In the genomic region with DNA sequence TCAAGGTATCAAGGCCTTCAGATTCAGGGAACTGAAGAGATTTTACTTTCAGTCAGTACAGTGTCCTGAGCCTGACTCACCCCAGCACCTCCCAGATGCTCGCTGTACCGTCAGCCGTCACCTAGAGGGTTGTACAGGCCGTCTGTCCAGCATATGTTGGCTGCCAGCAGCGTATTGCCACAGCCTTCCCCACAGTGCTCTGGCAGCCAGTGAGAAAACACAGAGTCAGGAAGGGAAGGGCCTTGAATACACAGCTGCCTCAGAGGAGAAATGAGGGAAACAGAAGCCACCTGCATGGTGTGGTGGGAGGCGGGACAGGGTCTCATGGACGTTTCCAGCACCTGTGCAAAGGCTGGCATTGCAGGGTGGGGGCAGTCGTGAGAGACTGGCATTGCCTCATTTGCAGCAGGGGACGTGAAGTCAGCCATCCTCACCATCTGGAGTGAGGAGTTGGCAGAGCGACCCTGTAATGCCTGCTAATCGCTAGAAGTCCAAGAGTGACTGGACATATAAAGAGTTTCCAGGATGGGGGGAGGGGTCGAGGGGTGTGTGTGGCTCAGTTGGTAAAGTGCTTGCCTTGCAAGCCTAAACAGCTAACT, we compare ENCODE assay signal across 9 mouse cellular contexts.
DNase-seq lines count a peak whose midpoint lies in the region; ATAC-seq and TF ChIP-seq lines count a peak whose summit lies in the region.
"Had no signal": no experiment of that assay in that cellular context is flagged by ENCODE, and none has a peak within 500 bp of the region (broad histone marks: within the 10 kb centered on the region; RNA-seq: fewer than 3 reads in every experiment).

No protein-coding gene starts in this region.

- H3K4me2 ChIP-seq in midbrain, embryonic 12.5 days (replicated peaks) = no peak overlapping the region
- no peak overlapping the region for H3K4me2 ChIP-seq in midbrain, embryonic 15.5 days
- no peak overlapping the region for H3K4me2 ChIP-seq in forebrain, embryonic 15.5 days (replicated peaks)
- no peak overlapping the region for H3K4me2 ChIP-seq in lung, embryonic 14.5 days
- H3K4me2 ChIP-seq in kidney, embryonic 15.5 days = no peak overlapping the region
- H3K4me2 ChIP-seq: liver, embryonic 13.5 days had no signal

- peaks cover 28% of the 10 kb centered on the region; the same call in 1 of the 2 replicates for H3K27me3 ChIP-seq in midbrain, embryonic 12.5 days
- H3K27me3 ChIP-seq in midbrain, embryonic 15.5 days (replicated peaks) = no peaks in the 10 kb centered on the region
- no peaks in the 10 kb centered on the region for H3K27me3 ChIP-seq in forebrain, embryonic 15.5 days
- H3K27me3 ChIP-seq in lung, embryonic 14.5 days (ENCODE audit: insufficient read depth, low read length) = peaks cover 26% of the 10 kb centered on the region
- peaks cover 7% of the 10 kb centered on the region; the same call in 1 of the 2 replicates for H3K27me3 ChIP-seq in kidney, embryonic 15.5 days
- H3K27me3 ChIP-seq: liver, embryonic 13.5 days had no signal

- H3K36me3 ChIP-seq in midbrain, embryonic 12.5 days = no peaks in the 10 kb centered on the region
- H3K36me3 ChIP-seq in midbrain, embryonic 15.5 days (replicated peaks) = no peaks in the 10 kb centered on the region
- no peaks in the 10 kb centered on the region for H3K36me3 ChIP-seq in forebrain, embryonic 15.5 days
- H3K36me3 ChIP-seq in lung, embryonic 14.5 days (ENCODE audit: insufficient read depth) = 0 out of 2 replicates have a peak, but pooled peaks cover 3% of the 10 kb centered on the region
- H3K36me3 ChIP-seq in kidney, embryonic 15.5 days = no peaks in the 10 kb centered on the region; the same call in 1 of the 2 replicates
- H3K36me3 ChIP-seq: liver, embryonic 13.5 days had no signal

- 0 out of 2 replicates have a peak, but pooled peaks cover 5% of the 10 kb centered on the region for H3K9me3 ChIP-seq in midbrain, embryonic 12.5 days
- no peaks in the 10 kb centered on the region for H3K9me3 ChIP-seq in midbrain, embryonic 15.5 days
- H3K9me3 ChIP-seq in forebrain, embryonic 15.5 days = no peaks in the 10 kb centered on the region
- 0 out of 2 replicates have a peak, but pooled peaks cover 3% of the 10 kb centered on the region for H3K9me3 ChIP-seq in lung, embryonic 14.5 days (ENCODE audit: low read depth, low read length)
- H3K9me3 ChIP-seq in kidney, embryonic 15.5 days (replicated peaks) = no peaks in the 10 kb centered on the region
- H3K9me3 ChIP-seq: liver, embryonic 13.5 days had no signal

- no peak overlapping the region for H3K4me3 ChIP-seq in midbrain, embryonic 12.5 days
- no peak overlapping the region for H3K4me3 ChIP-seq in midbrain, embryonic 15.5 days
- H3K4me3 ChIP-seq in forebrain, embryonic 15.5 days = no peak overlapping the region
- no peak overlapping the region for H3K4me3 ChIP-seq in lung, embryonic 14.5 days (ENCODE audit: low read depth, low read length)
- no peak overlapping the region for H3K4me3 ChIP-seq in kidney, embryonic 15.5 days (replicated peaks)
- H3K4me3 ChIP-seq: heart, adult 2 months; liver, embryonic 13.5 days had no signal

- TF ChIP-seq CTCF in lung, embryonic 14.5 days (IDR thresholded peaks at IDR 0.05; ENCODE audit: low read depth) = 0 out of 2 replicates have a peak, but pooled peaks have one; percentile 5

- ATAC-seq in midbrain, embryonic 12.5 days (ENCODE audit: low FRiP score, low read depth) = no peak
- ATAC-seq in midbrain, embryonic 15.5 days (replicated peaks) = no peak
- peak; percentile 41 for ATAC-seq in forebrain, embryonic 15.5 days (replicated peaks)
- no peak for ATAC-seq in lung, embryonic 14.5 days (ENCODE audit: insufficient read depth)
- ATAC-seq in kidney, embryonic 15.5 days (replicated peaks; ENCODE audit: low FRiP score) = no peak

- 61% methylated on average over 12 of the region's 12 CpGs for WGBS in midbrain, embryonic 12.5 days
- WGBS in midbrain, embryonic 15.5 days = 50% methylated on average over 12 of the region's 12 CpGs
- WGBS in forebrain, embryonic 15.5 days = 15% methylated on average over 12 of the region's 12 CpGs
- WGBS in lung, embryonic 14.5 days = 40% methylated on average over 12 of the region's 12 CpGs
- 42% methylated on average over 12 of the region's 12 CpGs for WGBS in kidney, embryonic 15.5 days

- H3K27ac ChIP-seq in midbrain, embryonic 12.5 days (replicated peaks) = peak overlapping the region; percentile 35; the same call in 1 of the 2 replicates
- no peak overlapping the region for H3K27ac ChIP-seq in midbrain, embryonic 15.5 days
- H3K27ac ChIP-seq in forebrain, embryonic 15.5 days (replicated peaks) = peak overlapping the region; percentile 64
- no peak overlapping the region for H3K27ac ChIP-seq in lung, embryonic 14.5 days (ENCODE audit: low read depth)
- H3K27ac ChIP-seq in kidney, embryonic 15.5 days = no peak overlapping the region
- H3K27ac ChIP-seq: heart, adult 2 months; liver, embryonic 13.5 days had no signal

- peaks cover 51% of the 10 kb centered on the region for H3K4me1 ChIP-seq in midbrain, embryonic 12.5 days
- H3K4me1 ChIP-seq in midbrain, embryonic 15.5 days = peaks cover 18% of the 10 kb centered on the region
- peaks cover 47% of the 10 kb centered on the region for H3K4me1 ChIP-seq in forebrain, embryonic 15.5 days
- H3K4me1 ChIP-seq in lung, embryonic 14.5 days (ENCODE audit: insufficient read depth) = peaks cover 3% of the 10 kb centered on the region; the same call in 1 of the 2 replicates
- H3K4me1 ChIP-seq in kidney, embryonic 15.5 days = peaks cover 24% of the 10 kb centered on the region
- H3K4me1 ChIP-seq: liver, embryonic 13.5 days had no signal

- DNase-seq in lung, embryonic 14.5 days = no peak
- no peak for DNase-seq in right cerebral cortex, postnatal 36 days (ENCODE audit: low spot score in 2 of 2)
- no peak for DNase-seq in urinary bladder, postnatal 14 days (ENCODE audit: low spot score)
- DNase-seq: liver, embryonic 13.5 days had no signal

- no peak overlapping the region for H3K9ac ChIP-seq in midbrain, embryonic 12.5 days (replicated peaks)
- no peak overlapping the region for H3K9ac ChIP-seq in midbrain, embryonic 15.5 days
- no peak overlapping the region for H3K9ac ChIP-seq in forebrain, embryonic 15.5 days (replicated peaks)
- H3K9ac ChIP-seq in lung, embryonic 14.5 days = no peak overlapping the region
- H3K9ac ChIP-seq in kidney, embryonic 15.5 days = no peak overlapping the region
- H3K9ac ChIP-seq: liver, embryonic 13.5 days had no signal

Comparison
In these comparisons a context has a peak if more than half of its experiments do, and no peak if none do; other contexts are left out.
1. H3K27ac ChIP-seq: peak in midbrain, embryonic 12.5 days (single experiment) and forebrain, embryonic 15.5 days (single experiment); none in midbrain, embryonic 15.5 days (single experiment), lung, embryonic 14.5 days (single experiment) and kidney, embryonic 15.5 days (single experiment).